Mouse (Mus musculus) bone marrow, adult 2 months (tissue): ENCODE measurements around the gene Nat8. TPM values are rescaled to one million over a fixed set of nuclear protein-coding genes. Genes with fewer than 3 reads are reported as not detected.
"Not testable (repeated sequence)": the region's sequence is repeated elsewhere in the genome, so short reads cannot be mapped to it uniquely, and the experiment has no call there.

ENCODE experiments used
- H3K27ac ChIP-seq: fragments of 200-500 bp; 2 replicates; pipeline ENCODE4 v1.5.1; 2012; ENCODE audit warnings: low read depth, mild to moderate bottlenecking, control low read depth, inconsistent platforms, low read length; ENCODE audit not compliant: control insufficient read depth, poor library complexity, insufficient read depth
- H3K4me1 ChIP-seq: fragments of 200-500 bp; 2 replicates; pipeline ENCODE4 v1.6.1; 2011; ENCODE audit warnings: low read length; ENCODE audit not compliant: control insufficient read depth, insufficient read depth
- H3K4me3 ChIP-seq: fragments of 200-500 bp; replicated peaks from 2 replicates; pipeline ENCODE3; 2011; ENCODE audit warnings: mild to moderate bottlenecking, low read depth, low read length, control low read depth; ENCODE audit not compliant: control insufficient read depth
- CTCF ChIP-seq: fragments of 200-500 bp; IDR thresholded peaks from 2 replicates; pipeline ENCODE4 v1.5.1; 2011; ENCODE audit warnings: low read length, control low read depth; ENCODE audit not compliant: control insufficient read depth, insufficient read depth
- POLR2A ChIP-seq: fragments of 200-500 bp; IDR thresholded peaks from 2 replicates; pipeline ENCODE4 v1.6.1; 2011; ENCODE audit warnings: low read depth, mild to moderate bottlenecking, control low read depth, low read length, borderline replicate concordance; ENCODE audit not compliant: control insufficient read depth
- WGBS: fragments of 180-500 bp; shearing (Covaris S2); methylation state at CpG from one replicate; pipeline ENCODE4 v1.1.7; 2018; 5-methylcytosine and 5-hydroxymethylcytosine counted together
- polyA plus RNA-seq: library from polyadenylated mRNA; stranded (reverse); fragments of >200 nt; gene quantifications from 2 replicates; pipeline ENCODE4 v1.2.4, GENCODE M21; 2011; ENCODE audit warnings: low replicate concordance; ENCODE audit not compliant: missing spikeins, insufficient read depth, insufficient read length

Gene Nat8
- polyA plus RNA-seq, 1 experiment, result 2.0 TPM

DNA sequence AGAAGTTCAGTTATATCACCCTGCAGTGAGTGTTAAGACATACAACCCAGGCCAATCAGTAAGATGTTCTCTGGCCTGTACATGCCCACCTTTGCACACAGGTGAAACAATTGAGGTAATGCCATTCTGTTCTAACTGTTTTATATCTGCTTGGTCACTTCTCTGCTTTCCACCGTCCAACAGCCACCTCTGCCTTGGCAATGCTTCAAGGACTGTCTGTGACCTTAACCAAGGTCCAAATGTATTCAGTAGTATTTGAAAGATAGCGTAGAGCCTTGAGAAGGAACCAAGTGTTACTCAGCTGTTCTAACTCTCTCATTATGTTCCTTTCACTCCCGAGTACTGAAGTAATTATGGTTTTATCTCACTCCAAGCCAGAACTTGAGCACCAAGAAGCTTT is 30.7 kb upstream of the Nat8 start:
- 71% methylated on average over 3 of the region's 3 CpGs for WGBS
- Histone ChIP-seq H3K4me1 (no peaks in the 10 kb centered on the region), H3K27ac (no peak overlapping the region), H3K4me3 (no peak overlapping the region)
- TF ChIP-seq CTCF (no peak), POLR2A (no peak)

DNA sequence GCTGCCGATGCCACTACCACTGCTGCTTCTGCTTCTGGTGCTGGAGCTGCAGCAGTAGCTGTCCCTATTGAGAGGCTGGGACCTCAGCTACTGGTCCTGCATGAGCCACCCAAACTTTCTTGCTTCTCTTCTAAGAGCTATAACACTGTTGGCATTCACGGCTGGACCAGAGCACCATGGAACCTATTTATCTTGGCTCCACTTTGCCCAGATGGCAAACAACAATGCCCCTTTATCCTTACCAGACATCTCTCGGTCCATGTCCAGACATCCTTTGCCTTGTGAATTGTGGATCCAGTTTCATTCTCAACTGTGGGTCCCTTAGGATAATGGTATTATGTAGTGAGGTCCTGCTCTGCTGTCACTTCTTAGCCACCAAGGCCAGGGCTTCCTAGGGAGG is 29.4 kb upstream of the Nat8 start:
- no peak overlapping the region for H3K27ac ChIP-seq
- WGBS, result 81% methylated on average over 3 of the region's 3 CpGs
- no peak overlapping the region for H3K4me3 ChIP-seq
- no peaks in the 10 kb centered on the region for H3K4me1 ChIP-seq
- TF ChIP-seq POLR2A (no peak), CTCF (no peak)

DNA sequence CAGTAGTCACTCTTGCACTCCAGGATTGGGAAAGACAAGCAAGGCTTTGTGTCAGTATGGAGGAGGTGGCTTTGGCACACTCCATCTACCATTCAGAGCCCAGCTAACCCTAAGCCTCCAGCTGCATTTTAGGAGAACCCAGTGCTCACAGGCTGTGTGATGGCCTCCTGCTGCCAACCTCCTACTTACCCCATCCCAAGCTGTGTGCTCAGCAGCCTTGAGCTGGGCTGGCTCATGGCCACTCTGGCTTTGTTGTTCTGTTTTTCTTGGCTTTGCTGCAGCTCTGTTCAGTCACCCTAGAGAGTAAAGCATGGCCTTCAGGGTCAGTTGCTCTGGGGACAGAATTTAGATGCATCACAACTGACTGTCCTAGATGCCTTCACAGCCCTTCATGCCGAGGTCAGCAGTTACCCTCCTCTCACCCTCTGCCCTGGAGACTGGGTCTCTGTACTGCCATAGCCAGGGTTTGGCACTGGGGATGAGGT is 24.4 kb upstream of the Nat8 start:
- TF ChIP-seq POLR2A (no peak), CTCF (no peak)
- Histone ChIP-seq H3K4me3 (no peak overlapping the region), H3K4me1 (no peaks in the 10 kb centered on the region), H3K27ac (no peak overlapping the region)
- WGBS, result 60% methylated on average over 1 of the region's 1 CpGs

DNA sequence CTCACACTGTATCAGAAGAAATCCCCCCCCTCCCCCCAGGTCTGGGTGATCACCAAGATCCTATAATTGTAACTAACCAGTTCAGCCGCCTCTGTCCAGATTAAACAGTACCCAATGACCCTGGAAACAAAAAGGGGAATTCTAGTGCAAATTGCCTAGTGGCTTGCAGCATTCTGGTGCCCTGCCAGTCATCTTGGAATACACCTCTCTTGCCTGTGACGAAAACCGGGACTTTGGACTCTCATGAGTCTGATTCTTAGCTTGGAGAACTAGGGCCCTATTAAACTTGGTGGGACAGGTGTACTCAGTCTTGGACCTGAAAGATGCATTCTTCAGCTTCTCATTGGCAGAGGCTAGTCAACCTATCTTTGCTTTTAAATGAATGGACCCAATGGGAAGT is 21.6 kb upstream of the Nat8 start:
- WGBS, result 76% methylated on average over 3 of the region's 3 CpGs
- no peak overlapping the region for H3K4me3 ChIP-seq
- H3K4me1 ChIP-seq, result no peaks in the 10 kb centered on the region
- H3K27ac ChIP-seq, result no peak overlapping the region
- TF ChIP-seq CTCF (no peak), POLR2A (no peak)

DNA sequence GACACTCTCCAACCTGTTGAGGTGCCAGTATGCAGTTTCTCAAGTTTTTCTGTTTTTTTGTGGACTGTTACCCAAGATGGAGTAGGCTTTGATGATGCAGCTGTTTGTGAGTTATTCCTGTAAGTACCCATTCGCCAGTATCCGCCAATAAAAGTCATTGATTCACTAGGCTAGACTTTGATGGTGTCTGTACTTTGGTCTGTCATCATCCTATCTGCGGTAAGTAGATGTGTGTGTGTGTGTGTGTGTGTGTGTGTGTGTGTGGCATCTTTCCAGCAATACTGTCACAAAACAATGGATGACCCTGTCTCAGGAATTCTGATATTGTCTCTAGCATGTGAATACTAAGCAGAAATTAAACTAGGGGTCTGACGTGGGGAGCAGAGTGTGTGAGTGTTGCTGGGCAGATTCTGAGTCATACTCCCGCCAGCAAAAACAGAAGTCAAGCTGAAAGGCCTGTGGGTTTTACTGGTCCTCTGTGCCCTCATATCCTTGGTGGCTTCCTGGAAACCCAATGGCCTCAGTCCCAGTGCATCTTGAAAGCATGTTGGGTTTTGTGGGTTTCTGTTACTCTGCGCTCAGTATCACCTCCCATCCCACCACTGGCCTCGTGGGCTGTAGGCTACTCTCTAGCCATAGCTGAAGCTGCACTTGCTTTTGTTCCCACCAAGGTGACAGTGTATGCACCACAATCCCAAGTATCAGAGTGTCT is 19.3 kb upstream of the Nat8 start:
- no peak overlapping the region for H3K27ac ChIP-seq
- no peak overlapping the region for H3K4me3 ChIP-seq
- 43% methylated on average over 7 of the region's 7 CpGs for WGBS
- no peak for TF ChIP-seq CTCF
- no peak for TF ChIP-seq POLR2A
- no peaks in the 10 kb centered on the region for H3K4me1 ChIP-seq

DNA sequence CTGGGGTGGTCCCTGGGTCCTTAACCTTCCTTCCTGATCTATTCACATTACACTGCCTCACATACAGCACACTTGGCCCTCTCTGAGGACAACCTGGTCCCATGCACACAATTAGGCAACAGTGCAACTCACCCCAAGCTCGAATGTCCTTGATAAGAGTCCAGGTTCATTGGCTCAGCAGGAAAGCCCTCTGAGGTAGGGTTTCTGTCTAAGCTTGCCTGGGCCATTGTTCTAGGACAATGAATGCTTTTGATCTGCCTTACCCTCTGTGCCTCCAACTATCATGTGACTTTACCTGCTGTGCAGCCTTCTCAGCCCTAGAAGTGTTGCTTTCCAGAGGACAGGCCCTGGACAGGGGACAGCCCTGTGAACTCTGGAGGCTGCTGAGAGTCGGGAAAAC is 17.4 kb upstream of the Nat8 start:
- TF ChIP-seq POLR2A, result no peak
- no peak for TF ChIP-seq CTCF
- H3K4me3 ChIP-seq, result no peak overlapping the region
- H3K4me1 ChIP-seq, result no peaks in the 10 kb centered on the region
- H3K27ac ChIP-seq, result no peak overlapping the region
- 47% methylated on average over 2 of the region's 2 CpGs for WGBS

- no peaks in the 10 kb centered on the region for H3K4me1 ChIP-seq
- 80% methylated on average over 4 of the region's 4 CpGs for WGBS
- TF ChIP-seq CTCF (no peak), POLR2A (no peak)
- no peak overlapping the region for H3K4me3 ChIP-seq
- H3K27ac ChIP-seq, result no peak overlapping the region
Observed at GRCm38 (mm10) chr6:85848140-85848539, 16.3 kb upstream of the Nat8 start.

- no peak overlapping the region for H3K4me3 ChIP-seq
- H3K4me1 ChIP-seq, result no peaks in the 10 kb centered on the region
- no peak for TF ChIP-seq CTCF
- H3K27ac ChIP-seq, result no peak overlapping the region
- 31% methylated on average over 1 of the region's 1 CpGs for WGBS
Observed at GRCm38 (mm10) chr6:85846921-85847320, 15.0 kb upstream of the Nat8 start.

- H3K27ac ChIP-seq, H3K4me3 ChIP-seq, H3K4me1 ChIP-seq: not testable (repeated sequence)
- WGBS, result 79% methylated on average over 25 of the region's 25 CpGs
Observed at GRCm38 (mm10) chr6:85843677-85844458, 12.0 kb upstream of the Nat8 start.
